Mouse (Mus musculus) C2C12 (cell line): ENCODE measurements around the gene Rrp36. TPM values are rescaled to one million over a fixed set of nuclear protein-coding genes. Genes with fewer than 3 reads are reported as not detected.

Experiments
- H3K27me3 ChIP-seq: one replicate; pipeline ENCODE4 v1.6.1; 2011; ENCODE audit not compliant: control insufficient read depth, insufficient read depth, insufficient read length
- H3K36me3 ChIP-seq: one replicate; pipeline ENCODE4 v1.6.1; 2011; ENCODE audit not compliant: control insufficient read depth, insufficient read depth
- H3K4me3 ChIP-seq: one replicate; pipeline ENCODE4 v1.5.1; 2011; ENCODE audit warnings: mild to moderate bottlenecking, control low read depth; ENCODE audit not compliant: poor library complexity, insufficient read depth, severe bottlenecking
- H3K79me2 ChIP-seq: one replicate; pipeline ENCODE4 v1.6.1; 2011; ENCODE audit not compliant: control insufficient read depth, insufficient read depth
- H3K79me3 ChIP-seq: one replicate; pipeline ENCODE4 v1.6.1; 2011; ENCODE audit warnings: low read depth, control low read depth
- H3ac ChIP-seq: one replicate; pipeline ENCODE3; 2011; ENCODE audit warnings: low read depth; ENCODE audit not compliant: control insufficient read depth, insufficient read length
- CEBPB ChIP-seq: IDR thresholded peaks from one replicate; pipeline ENCODE4 v1.6.1; 2011; ENCODE audit warnings: low read depth, mild to moderate bottlenecking, control low read depth, moderate library complexity
- CTCF ChIP-seq: IDR thresholded peaks from one replicate; pipeline ENCODE4 v1.5.1; 2011; ENCODE audit not compliant: control insufficient read depth, insufficient read depth, insufficient read length
- FOSL1 ChIP-seq: IDR thresholded peaks from one replicate; pipeline ENCODE4 v1.8.0; 2011; ENCODE audit warnings: mild to moderate bottlenecking, low read length; ENCODE audit not compliant: poor library complexity, insufficient read depth, severe bottlenecking
- MAX ChIP-seq: IDR thresholded peaks from one replicate; pipeline ENCODE4 v1.6.1; 2011; ENCODE audit warnings: mild to moderate bottlenecking, control low read depth
- MYOD1 ChIP-seq: IDR thresholded peaks from one replicate; pipeline ENCODE4 v1.6.1; 2011; ENCODE audit warnings: low read depth; ENCODE audit not compliant: control insufficient read depth, insufficient read length
- MYOG ChIP-seq: IDR thresholded peaks from one replicate; pipeline ENCODE4 v1.6.1; 2011; ENCODE audit not compliant: control insufficient read depth, insufficient read length; ENCODE audit errors: extremely low read depth
- USF1 ChIP-seq: IDR thresholded peaks from one replicate; pipeline ENCODE4 v1.6.1; 2011; ENCODE audit warnings: low read depth, mild to moderate bottlenecking, control low read depth, moderate library complexity
- polyA plus RNA-seq: library from polyadenylated mRNA; unstranded; fragments of >200 nt; fragmentation: generic; extraction: Trizol; gene quantifications from one replicate; pipeline ENCODE4 v1.2.1, GENCODE M21; 2012; ENCODE audit warnings: missing spikeins

Rrp36 gene
- polyA plus RNA-seq, 1 experiment = 45.8 TPM

DNA sequence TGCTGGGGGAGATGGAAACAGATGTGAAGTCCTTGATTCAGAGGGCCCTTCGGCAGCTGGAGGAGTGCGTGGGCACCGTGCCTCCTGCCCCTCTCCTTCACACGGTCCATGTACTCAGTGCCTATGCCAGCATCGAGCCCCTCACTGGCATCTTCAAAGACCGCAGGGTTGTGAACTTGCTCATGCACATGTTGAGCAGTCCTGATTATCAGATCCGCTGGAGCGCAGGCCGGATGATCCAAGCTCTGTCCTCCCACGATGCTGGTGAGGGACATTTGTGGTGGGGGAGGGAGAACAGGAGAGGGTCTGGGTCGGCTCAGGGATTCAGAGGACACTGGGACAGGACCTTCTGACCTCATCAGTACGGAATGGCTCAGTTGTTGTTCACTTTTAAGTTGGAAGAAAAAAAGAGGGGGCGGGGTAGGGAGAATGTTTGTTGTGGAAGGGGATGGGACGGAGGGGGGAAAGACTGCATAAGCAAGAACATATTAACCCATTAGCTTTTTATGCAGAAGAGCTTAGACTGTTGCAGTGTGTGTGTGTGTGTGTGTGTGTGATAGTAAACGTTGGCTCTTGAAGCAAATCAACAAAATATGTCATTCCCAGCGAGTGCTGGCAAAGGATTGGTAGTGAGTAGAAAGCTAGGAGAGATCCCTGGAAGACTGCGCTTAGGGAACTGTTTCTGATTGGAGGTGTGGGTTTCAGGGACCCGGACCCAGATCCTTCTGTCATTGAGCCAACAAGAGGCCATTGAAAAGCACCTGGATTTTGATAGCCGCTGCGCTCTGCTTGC is 22.2 kb downstream of the Rrp36 start:
- Histone ChIP-seq H3K27me3 (no peaks in the 10 kb centered on the region), H3K79me3 (peaks cover 5% of the 10 kb centered on the region), H3K79me2 (peaks cover 26% of the 10 kb centered on the region), H3K36me3 (peaks cover 22% of the 10 kb centered on the region), H3ac (no peak overlapping the region), H3K4me3 (no peak overlapping the region)
- TF ChIP-seq MYOD1 (no peak), MAX (no peak), USF1 (no peak), CEBPB (no peak), FOSL1 (no peak), MYOG (no peak), CTCF (no peak)

DNA sequence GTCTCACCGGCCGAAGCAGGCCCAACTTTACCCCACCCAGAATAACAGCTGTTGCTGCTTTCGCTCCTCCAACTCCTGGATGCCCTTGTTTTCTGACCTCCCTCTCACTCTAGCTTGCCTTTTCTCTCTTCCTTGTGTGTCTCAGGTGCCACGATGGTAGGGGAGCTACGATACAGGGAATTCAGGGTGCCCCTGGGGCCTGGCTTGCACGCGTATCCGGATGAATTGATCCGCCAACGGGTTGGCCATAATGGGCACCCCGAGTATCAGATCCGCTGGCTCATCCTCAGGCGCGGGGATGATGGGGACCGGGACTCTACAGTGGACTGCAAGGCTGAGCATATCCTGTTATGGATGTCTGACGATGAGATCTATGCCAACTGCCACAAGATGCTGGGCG is 22.9 kb downstream of the Rrp36 start:
- TF ChIP-seq CTCF (no peak), USF1 (no peak), MYOG (no peak), FOSL1 (no peak), CEBPB (no peak), MAX (no peak), MYOD1 (no peak)
- Histone ChIP-seq H3K27me3 (no peaks in the 10 kb centered on the region), H3K79me2 (peaks cover 33% of the 10 kb centered on the region), H3K79me3 (peaks cover 9% of the 10 kb centered on the region), H3ac (peak overlapping the region; percentile 40), H3K4me3 (peak overlapping the region; percentile 18), H3K36me3 (peaks cover 22% of the 10 kb centered on the region)

DNA sequence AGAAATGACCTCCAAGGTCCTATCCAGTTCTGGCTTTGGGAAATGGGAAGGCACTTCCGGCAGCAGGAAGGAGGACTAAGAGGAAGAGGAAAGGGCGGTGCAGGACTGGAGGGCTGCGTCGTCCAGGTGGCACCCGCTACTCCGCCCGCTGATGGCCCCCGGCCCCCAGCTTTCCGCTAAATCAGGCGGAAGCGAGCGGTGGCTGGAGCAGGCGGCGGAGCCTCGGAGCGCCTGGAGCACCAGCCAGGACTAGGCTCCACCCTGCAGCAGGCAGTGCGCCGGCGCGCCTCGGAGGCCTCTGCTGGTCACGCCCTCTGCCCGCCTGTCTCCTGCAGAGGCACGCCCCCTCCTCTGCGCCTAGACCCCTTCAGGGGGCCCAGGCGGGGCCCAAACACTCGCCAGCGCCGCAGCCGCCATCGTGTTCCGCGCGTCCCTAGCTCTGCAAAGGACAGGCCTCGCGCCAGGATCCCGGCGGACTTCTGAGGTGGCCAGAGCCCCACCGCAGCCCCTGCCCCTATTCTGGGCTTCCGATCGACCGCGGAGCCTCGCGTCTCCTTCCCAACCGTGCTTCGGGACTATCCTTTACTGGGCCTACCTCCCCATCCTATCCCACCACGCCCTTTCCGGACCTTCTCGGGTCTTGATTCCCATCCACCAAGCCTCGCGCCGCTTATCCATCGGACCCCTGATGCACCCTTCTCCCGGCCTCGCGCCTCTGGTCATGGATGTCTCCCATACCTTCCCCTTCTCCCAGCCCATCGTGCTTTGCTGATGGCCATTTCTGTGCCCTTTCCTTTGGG is 23.7 kb downstream of the Rrp36 start, which contains the start of gene Cul7:
Gene Cul7, plus strand, starts transcription at position 106 of the 800 bp plus-strand sequence.
- Histone ChIP-seq H3K36me3 (peaks cover 22% of the 10 kb centered on the region), H3K79me2 (peaks cover 35% of the 10 kb centered on the region), H3K27me3 (no peaks in the 10 kb centered on the region), H3ac (peak within 1 kb of the TSS; percentile 77), H3K4me3 (peak within 1 kb of the TSS; percentile 40), H3K79me3 (peaks cover 9% of the 10 kb centered on the region)
- no peak for TF ChIP-seq CEBPB
- TF ChIP-seq FOSL1 = no peak
- TF ChIP-seq CTCF = no peak
- TF ChIP-seq USF1 = no peak
- TF ChIP-seq MAX = no peak
- TF ChIP-seq MYOG = no peak
- TF ChIP-seq MYOD1 = no peak

DNA sequence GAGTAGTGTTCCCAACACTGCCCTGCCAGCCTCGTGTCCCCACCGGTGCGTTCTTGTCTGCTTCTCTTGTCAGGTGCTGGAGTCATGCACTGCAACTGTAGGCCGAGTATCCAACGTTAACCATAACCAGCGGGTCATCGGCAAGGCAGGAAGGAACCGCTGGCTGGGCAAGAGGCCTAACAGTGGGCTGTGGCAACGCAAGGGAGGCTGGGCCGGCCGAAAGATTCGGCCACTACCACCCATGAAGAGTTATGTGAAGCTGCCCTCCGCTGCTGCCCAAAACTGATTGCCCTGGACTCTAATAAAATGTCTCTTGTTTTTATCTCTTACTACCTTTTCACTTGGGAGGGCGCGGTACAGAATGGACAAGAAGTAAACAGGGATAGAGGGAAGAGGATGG is 24.3 kb downstream of the Rrp36 start:
- H3K36me3 ChIP-seq = peaks cover 22% of the 10 kb centered on the region

DNA sequence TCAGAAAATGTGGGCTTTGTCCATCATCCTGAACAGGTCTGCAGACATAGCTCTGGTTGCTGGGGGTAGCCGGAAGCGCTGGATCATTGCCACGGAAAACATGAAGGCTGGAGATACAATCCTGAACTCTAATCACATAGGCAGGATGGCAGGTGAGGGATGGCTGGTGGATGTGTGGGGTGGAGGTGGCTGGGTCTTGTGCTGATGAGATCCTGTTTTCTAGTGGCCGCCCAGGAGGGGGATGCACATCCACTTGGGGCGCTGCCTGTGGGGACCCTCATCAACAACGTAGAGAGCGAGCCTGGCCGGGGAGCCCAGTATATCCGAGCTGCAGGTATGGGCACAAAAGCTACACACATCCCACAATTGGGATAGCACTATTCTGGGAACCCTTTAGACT is 25.7 kb downstream of the Rrp36 start:
- H3K4me3 ChIP-seq = no peak overlapping the region
- no peak overlapping the region for H3ac ChIP-seq
- no peaks in the 10 kb centered on the region for H3K27me3 ChIP-seq
- peaks cover 17% of the 10 kb centered on the region for H3K36me3 ChIP-seq
- TF ChIP-seq USF1 = no peak
- no peak for TF ChIP-seq FOSL1
- no peak for TF ChIP-seq MAX
- TF ChIP-seq CTCF = no peak
- TF ChIP-seq MYOG = no peak
- no peak for TF ChIP-seq MYOD1
- H3K79me2 ChIP-seq = peaks cover 35% of the 10 kb centered on the region
- peaks cover 9% of the 10 kb centered on the region for H3K79me3 ChIP-seq

More for the DNA sequence above, 24.3 kb downstream of the Rrp36 start:
- H3ac ChIP-seq = peak overlapping the region; percentile 47
- H3K79me2 ChIP-seq = peaks cover 35% of the 10 kb centered on the region
- H3K27me3 ChIP-seq = no peaks in the 10 kb centered on the region
- no peak for TF ChIP-seq CEBPB
- TF ChIP-seq USF1 = no peak
- H3K79me3 ChIP-seq = peaks cover 9% of the 10 kb centered on the region
- H3K4me3 ChIP-seq = no peak overlapping the region
